In the genomic region with DNA sequence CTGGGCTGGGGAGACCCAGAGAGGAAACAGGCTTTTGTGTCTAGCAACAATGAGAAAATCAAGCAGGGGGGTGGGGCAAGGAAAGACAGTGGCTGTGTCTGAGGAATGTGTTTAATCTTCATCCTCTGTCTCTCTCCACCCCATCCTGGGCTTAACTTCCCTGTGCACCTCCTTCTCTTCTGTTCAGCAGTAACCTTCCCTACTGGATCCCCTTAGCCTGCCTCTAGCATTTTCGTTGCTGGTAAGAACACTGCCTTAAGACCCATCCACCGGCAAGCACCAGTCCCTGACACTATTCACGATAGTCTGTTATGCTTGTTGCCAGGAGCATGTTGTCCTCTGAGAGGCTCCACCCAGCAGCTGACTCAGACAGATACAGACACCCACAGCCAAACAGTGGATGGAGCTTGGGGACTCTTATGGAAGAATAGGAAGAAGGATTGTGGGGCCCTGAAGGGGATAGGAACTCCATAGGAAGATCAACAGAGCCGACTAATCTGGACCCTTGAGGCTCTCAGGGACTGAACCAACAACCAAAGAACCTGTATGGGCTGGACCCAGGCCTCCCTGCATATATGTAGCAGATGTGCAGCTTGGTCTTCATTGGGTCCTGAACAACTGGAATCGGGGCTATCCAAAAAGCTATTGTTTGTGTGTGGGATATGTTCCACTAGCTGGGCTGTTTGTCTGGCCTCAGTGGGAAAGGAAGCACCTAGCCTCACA, we compare ENCODE assay signal across 1 mouse cellular context.
TF ChIP-seq lines count a peak whose summit lies in the region.

No protein-coding gene starts in this region.

TF ChIP-seq in ES-E14, 5 proteins besides CTCF, POLR2A, EP300 and RAD21:
- TF ChIP-seq ZC3H11A (IDR thresholded peaks at IDR 0.05; ENCODE audit: borderline replicate concordance, low read depth, low read length), result no peak
